22 mouse cellular contexts compared by ENCODE assay signal in the genomic region with DNA sequence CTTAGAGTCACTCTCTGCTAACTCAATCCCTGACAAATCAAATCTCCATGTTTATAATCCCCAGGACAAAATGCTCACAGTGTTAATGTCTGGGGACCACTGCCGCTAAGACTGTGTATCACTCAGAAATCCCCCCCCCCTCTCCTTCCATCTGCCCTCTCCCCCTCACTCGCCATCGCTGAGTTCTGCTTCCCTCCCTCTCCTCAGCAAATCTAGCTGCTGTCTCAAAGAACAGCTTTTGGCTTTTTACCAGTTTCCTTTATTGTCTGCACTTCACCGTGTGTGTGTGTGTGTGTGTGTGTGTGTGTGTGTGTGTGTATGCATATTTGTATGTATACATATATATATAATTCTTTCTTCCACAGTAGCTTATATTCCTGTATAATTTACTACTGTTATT.
DNase-seq lines count a peak whose midpoint lies in the region; ATAC-seq and TF ChIP-seq lines count a peak whose summit lies in the region.
"Had no signal": no experiment of that assay in that cellular context is flagged by ENCODE, and none has a peak within 500 bp of the region (broad histone marks: within the 10 kb centered on the region; RNA-seq: fewer than 3 reads in every experiment).

No protein-coding gene starts in this region.

- H3K9ac ChIP-seq in forebrain, postnatal 0 days, result no peak overlapping the region
- H3K9ac ChIP-seq in forebrain, embryonic 13.5 days, result no peak overlapping the region
- no peak overlapping the region for H3K9ac ChIP-seq in midbrain, embryonic 14.5 days (replicated peaks; ENCODE audit: low read length)
- H3K9ac ChIP-seq: embryonic facial prominence, embryonic 15.5 days; heart, embryonic 13.5 days; hindbrain, embryonic 12.5 days had no signal

- no peaks in the 10 kb centered on the region for H3K4me1 ChIP-seq in forebrain, postnatal 0 days (ENCODE audit: insufficient read depth)
- 0 out of 2 replicates have a peak, but pooled peaks cover 5% of the 10 kb centered on the region for H3K4me1 ChIP-seq in forebrain, embryonic 13.5 days
- H3K4me1 ChIP-seq in midbrain, embryonic 14.5 days (ENCODE audit: control insufficient read depth, insufficient read depth, low read length), result no peaks in the 10 kb centered on the region
- no peaks in the 10 kb centered on the region for H3K4me1 ChIP-seq in midbrain, embryonic 10.5 days
- H3K4me1 ChIP-seq: embryonic facial prominence, embryonic 15.5 days; hindbrain, embryonic 12.5 days had no signal

- H3K9me3 ChIP-seq in forebrain, postnatal 0 days (ENCODE audit: low read length), result no peaks in the 10 kb centered on the region
- no peaks in the 10 kb centered on the region for H3K9me3 ChIP-seq in forebrain, embryonic 13.5 days (replicated peaks)
- no peaks in the 10 kb centered on the region for H3K9me3 ChIP-seq in midbrain, embryonic 14.5 days (ENCODE audit: control insufficient read depth, low read length)
- H3K9me3 ChIP-seq in midbrain, embryonic 10.5 days (replicated peaks), result no peaks in the 10 kb centered on the region
- H3K9me3 ChIP-seq: embryonic facial prominence, embryonic 15.5 days; hindbrain, embryonic 12.5 days had no signal

- no peak for TF ChIP-seq POLR2A in brain, embryonic 14.5 days (IDR thresholded peaks at IDR 0.05; ENCODE audit: borderline replicate concordance, extremely low read depth, insufficient read depth, insufficient read length, poor library complexity, severe bottlenecking)

- intact Hi-C loops in left cerebral cortex, adult 2 months (cut with DNase I), result loop anchor here (5.0 kb wide), 1 partner anchor 76 kb away; no protein-coding TSS in a partner anchor

- H3K4me3 ChIP-seq in forebrain, postnatal 0 days (ENCODE audit: low read depth, low read length), result no peak overlapping the region
- no peak overlapping the region for H3K4me3 ChIP-seq in forebrain, embryonic 13.5 days
- no peak overlapping the region for H3K4me3 ChIP-seq in left cerebral cortex, adult 2 months
- H3K4me3 ChIP-seq in midbrain, embryonic 14.5 days (replicated peaks; ENCODE audit: low read depth, low read length), result no peak overlapping the region
- H3K4me3 ChIP-seq in midbrain, embryonic 10.5 days, result no peak overlapping the region
- H3K4me3 ChIP-seq: embryonic facial prominence, embryonic 15.5 days; erythroblast, embryonic 14.5 days; gastrocnemius, adult 2 months; heart, embryonic 13.5 days; hindbrain, embryonic 12.5 days had no signal

- TF ChIP-seq CTCF in forebrain, postnatal 0 days (IDR thresholded peaks at IDR 0.05; ENCODE audit: low read depth), result no peak
- TF ChIP-seq CTCF in left cerebral cortex, adult 2 months (IDR thresholded peaks at IDR 0.05), result no peak
- no peak for TF ChIP-seq CTCF in brain, embryonic 14.5 days (IDR thresholded peaks at IDR 0.05; ENCODE audit: borderline replicate concordance, extremely low read depth, insufficient read depth, insufficient read length)

- no peak overlapping the region for H3K4me2 ChIP-seq in forebrain, postnatal 0 days (ENCODE audit: low read depth)
- H3K4me2 ChIP-seq in forebrain, embryonic 13.5 days, result no peak overlapping the region
- H3K4me2 ChIP-seq in midbrain, embryonic 14.5 days (ENCODE audit: low read length), result no peak overlapping the region
- H3K4me2 ChIP-seq: embryonic facial prominence, embryonic 15.5 days; heart, embryonic 13.5 days; hindbrain, embryonic 12.5 days had no signal

- peak overlapping the region; percentile 40; the same call in 1 of the 2 replicates for H3K27ac ChIP-seq in forebrain, postnatal 0 days (ENCODE audit: low read depth, low read length)
- H3K27ac ChIP-seq in forebrain, embryonic 13.5 days, result no peak overlapping the region; the same call in 1 of the 2 replicates
- H3K27ac ChIP-seq in left cerebral cortex, adult 2 months, result peak overlapping the region; percentile 81
- H3K27ac ChIP-seq in midbrain, embryonic 14.5 days (replicated peaks; ENCODE audit: low read depth, low read length), result no peak overlapping the region
- no peak overlapping the region for H3K27ac ChIP-seq in midbrain, embryonic 10.5 days (replicated peaks)
- H3K27ac ChIP-seq: embryonic facial prominence, embryonic 15.5 days; gastrocnemius, adult 2 months; heart, embryonic 13.5 days; hindbrain, embryonic 12.5 days had no signal

- ATAC-seq in forebrain, postnatal 0 days, result peak; percentile 52; the same call in 1 of the 2 replicates
- ATAC-seq in forebrain, embryonic 13.5 days, result no peak
- ATAC-seq in midbrain, embryonic 14.5 days (ENCODE audit: low FRiP score, low TSS enrichment), result no peak
- no peak for ATAC-seq in granulocyte monocyte progenitor cell, adult 5-6 weeks (replicated peaks; ENCODE audit: poor library complexity, severe bottlenecking)

- DNase-seq in forebrain, postnatal 0 days, result no peak
- DNase-seq in left cerebral cortex, adult 2 months (ENCODE audit: extremely low spot score in 1 of 2, low spot score in 2 of 2), result no peak
- no peak for DNase-seq in left cerebral cortex, adult 9 months (ENCODE audit: low spot score in 2 of 2)
- peak; percentile 53 for DNase-seq in midbrain, embryonic 14.5 days
- DNase-seq in midbrain, embryonic 10.5 days (ENCODE audit: low spot score), result no peak
- peak; percentile 65 for DNase-seq in brain, embryonic 14.5 days (ENCODE audit: low read depth)
- DNase-seq: adrenal gland, adult 2 months; adrenal gland, postnatal 25 days; cerebellum, adult 11 months; cerebellum, adult 8-10 months; cerebellum, postnatal 14 days; embryo, embryonic 11 days; gastrocnemius, adult 2 months; gastrocnemius, postnatal 25 days; heart, adult 11 months; heart, postnatal 36 days had no signal

- no peaks in the 10 kb centered on the region for H3K36me3 ChIP-seq in forebrain, postnatal 0 days (ENCODE audit: insufficient read depth)
- no peaks in the 10 kb centered on the region for H3K36me3 ChIP-seq in forebrain, embryonic 13.5 days (ENCODE audit: poor library complexity, severe bottlenecking)
- H3K36me3 ChIP-seq in midbrain, embryonic 14.5 days (ENCODE audit: control insufficient read depth, insufficient read depth, low read length), result no peaks in the 10 kb centered on the region
- H3K36me3 ChIP-seq in midbrain, embryonic 10.5 days, result no peaks in the 10 kb centered on the region
- H3K36me3 ChIP-seq: embryonic facial prominence, embryonic 15.5 days; heart, embryonic 13.5 days; hindbrain, embryonic 12.5 days had no signal

- WGBS in forebrain, postnatal 0 days, result 13% methylated on average over 4 of the region's 4 CpGs
- 42% methylated on average over 4 of the region's 4 CpGs for WGBS in forebrain, embryonic 13.5 days
- WGBS in midbrain, embryonic 14.5 days, result 31% methylated on average over 4 of the region's 4 CpGs
- WGBS in midbrain, embryonic 10.5 days, result 74% methylated on average over 4 of the region's 4 CpGs

- H3K27me3 ChIP-seq in forebrain, postnatal 0 days (ENCODE audit: insufficient read depth, low read length), result no peaks in the 10 kb centered on the region
- H3K27me3 ChIP-seq in forebrain, embryonic 13.5 days, result no peaks in the 10 kb centered on the region
- no peaks in the 10 kb centered on the region for H3K27me3 ChIP-seq in midbrain, embryonic 14.5 days (ENCODE audit: control insufficient read depth, insufficient read depth, low read length)
- H3K27me3 ChIP-seq in midbrain, embryonic 10.5 days (ENCODE audit: low read depth, poor library complexity, severe bottlenecking), result no peaks in the 10 kb centered on the region
- H3K27me3 ChIP-seq: hindbrain, embryonic 12.5 days had no signal

Comparison
In these comparisons a context has a peak if more than half of its experiments do, and no peak if none do; other contexts are left out.
1. DNase-seq: peak in midbrain, embryonic 14.5 days (single experiment) and brain, embryonic 14.5 days (single experiment); none in forebrain, postnatal 0 days (single experiment), left cerebral cortex, adult 2 months (0 of 2), left cerebral cortex, adult 9 months (0 of 2) and midbrain, embryonic 10.5 days (single experiment).
2. H3K27ac ChIP-seq: peak in forebrain, postnatal 0 days (single experiment) and left cerebral cortex, adult 2 months (single experiment); none in forebrain, embryonic 13.5 days (single experiment), midbrain, embryonic 14.5 days (single experiment) and midbrain, embryonic 10.5 days (single experiment).